Mouse (Mus musculus) midbrain, embryonic 15.5 days (tissue): ENCODE data around the gene A930009A15Rik. TPM values are rescaled to one million over a fixed set of nuclear protein-coding genes. Genes with fewer than 3 reads are reported as not detected.

Source experiments
- ATAC-seq: fragments of 200-750 bp; cut with Nextera tagmentation; replicated peaks from 2 replicates; pipeline ENCODE4 v1.8.0; 2017; ENCODE audit warnings: moderate TSS enrichment
- H3K27ac ChIP-seq: fragments of 300-500 bp; sonication (generic); 2 replicates; pipeline ENCODE4 v1.5.1; 2015; ENCODE audit warnings: mild to moderate bottlenecking, inconsistent platforms
- H3K27me3 ChIP-seq: fragments of 300-500 bp; sonication (generic); replicated peaks from 2 replicates; pipeline ENCODE4 v1.6.1; 2015; ENCODE audit warnings: inconsistent platforms
- H3K36me3 ChIP-seq: fragments of 300-500 bp; sonication (generic); replicated peaks from 2 replicates; pipeline ENCODE4 v1.6.1; 2015; ENCODE audit warnings: inconsistent platforms
- H3K4me1 ChIP-seq: fragments of 300-500 bp; sonication (generic); 2 replicates; pipeline ENCODE4 v1.6.1; 2015; ENCODE audit warnings: inconsistent platforms
- H3K4me2 ChIP-seq: fragments of 300-500 bp; sonication (generic); 2 replicates; pipeline ENCODE4 v1.6.1; 2015; ENCODE audit warnings: inconsistent platforms, mild to moderate bottlenecking, moderate library complexity
- H3K4me3 ChIP-seq: fragments of 300-500 bp; sonication (generic); 2 replicates; pipeline ENCODE4 v1.5.1; 2015; ENCODE audit warnings: mild to moderate bottlenecking, inconsistent platforms
- H3K9ac ChIP-seq: fragments of 300-500 bp; sonication (generic); 2 replicates; pipeline ENCODE4 v1.6.1; 2015; ENCODE audit warnings: mild to moderate bottlenecking, inconsistent platforms
- H3K9me3 ChIP-seq: fragments of 300-500 bp; sonication (generic); 2 replicates; pipeline ENCODE4 v1.6.1; 2016; ENCODE audit warnings: inconsistent platforms
- WGBS: fragments of 180-500 bp; shearing (Covaris S2); methylation state at CpG from one replicate; pipeline ENCODE4 v1.1.7; 2015; ENCODE audit warnings: mixed read lengths; 5-methylcytosine and 5-hydroxymethylcytosine counted together
- polyA plus RNA-seq: library from polyadenylated mRNA; unstranded; fragments of >200 nt; fragmentation: Nextera tagmentation; extraction: Ambion mirVana; gene quantifications from 2 replicates; pipeline ENCODE4 v1.2.1, GENCODE M21; 2015

The A930009A15Rik gene
- polyA plus RNA-seq, 1 experiment from 2014 or later, result 0.67 TPM

- no peaks in the 10 kb centered on the region for H3K4me1 ChIP-seq
- no peak for ATAC-seq
- no peaks in the 10 kb centered on the region for H3K36me3 ChIP-seq
- no peak overlapping the region for H3K4me3 ChIP-seq
- 10% methylated on average over 12 of the region's 12 CpGs for WGBS
- H3K9me3 ChIP-seq, result no peaks in the 10 kb centered on the region
- peak overlapping the region; percentile 22 for H3K4me2 ChIP-seq
- H3K9ac ChIP-seq, result no peak overlapping the region
- H3K27ac ChIP-seq, result no peak overlapping the region
- H3K27me3 ChIP-seq, result no peaks in the 10 kb centered on the region
Measured at GRCm38 (mm10) chr10:115556738-115557242, 13.0 kb upstream of the A930009A15Rik start.

GRCm38 (mm10) chr10:115561136-115561880, 8.5 kb upstream of the A930009A15Rik start:
- H3K27me3 ChIP-seq, result no peaks in the 10 kb centered on the region
- no peak overlapping the region for H3K4me3 ChIP-seq
- H3K36me3 ChIP-seq, result no peaks in the 10 kb centered on the region
- H3K4me2 ChIP-seq, result no peak overlapping the region
- no peak for ATAC-seq
- no peak overlapping the region for H3K9ac ChIP-seq
- WGBS, result 68% methylated on average over 12 of the region's 12 CpGs
- H3K4me1 ChIP-seq, result no peaks in the 10 kb centered on the region
- H3K9me3 ChIP-seq, result no peaks in the 10 kb centered on the region
- H3K27ac ChIP-seq, result no peak overlapping the region

GRCm38 (mm10) chr10:115562911-115563686, 6.7 kb upstream of the A930009A15Rik start:
- Histone ChIP-seq H3K36me3 (no peaks in the 10 kb centered on the region), H3K9me3 (no peaks in the 10 kb centered on the region), H3K4me1 (no peaks in the 10 kb centered on the region), H3K4me3 (no peak overlapping the region), H3K9ac (no peak overlapping the region), H3K27me3 (no peaks in the 10 kb centered on the region), H3K27ac (no peak overlapping the region), H3K4me2 (no peak overlapping the region)
- ATAC-seq, result no peak
- 89% methylated on average over 4 of the region's 4 CpGs for WGBS

GRCm38 (mm10) chr10:115563961-115564360, 5.8 kb upstream of the A930009A15Rik start:
- ATAC-seq, result no peak
- 79% methylated on average over 5 of the region's 5 CpGs for WGBS
- Histone ChIP-seq H3K9ac (no peak overlapping the region), H3K27me3 (no peaks in the 10 kb centered on the region), H3K4me1 (no peaks in the 10 kb centered on the region), H3K4me3 (no peak overlapping the region), H3K9me3 (no peaks in the 10 kb centered on the region), H3K36me3 (no peaks in the 10 kb centered on the region), H3K4me2 (no peak overlapping the region), H3K27ac (no peak overlapping the region)

- ATAC-seq, result no peak
- H3K9ac ChIP-seq, result no peak overlapping the region
- H3K9me3 ChIP-seq, result no peaks in the 10 kb centered on the region
- 42% methylated on average over 2 of the region's 2 CpGs for WGBS
- H3K36me3 ChIP-seq, result no peaks in the 10 kb centered on the region
- no peak overlapping the region for H3K27ac ChIP-seq
- no peaks in the 10 kb centered on the region for H3K27me3 ChIP-seq
- H3K4me1 ChIP-seq, result peaks cover 13% of the 10 kb centered on the region; the same call in 1 of the 2 replicates
- H3K4me3 ChIP-seq, result no peak overlapping the region
- H3K4me2 ChIP-seq, result no peak overlapping the region
Measured at GRCm38 (mm10) chr10:115570577-115570976, 791 bp downstream of the A930009A15Rik start.

- Histone ChIP-seq H3K36me3 (no peaks in the 10 kb centered on the region), H3K27me3 (no peaks in the 10 kb centered on the region), H3K4me2 (peak overlapping the region; percentile 13; the same call in 1 of the 2 replicates), H3K9ac (no peak overlapping the region), H3K27ac (peak overlapping the region; percentile 11; the same call in 1 of the 2 replicates), H3K4me1 (peaks cover 13% of the 10 kb centered on the region; the same call in 1 of the 2 replicates), H3K4me3 (no peak overlapping the region), H3K9me3 (no peaks in the 10 kb centered on the region)
- ATAC-seq, result peak; percentile 55
- 8% methylated on average over 6 of the region's 6 CpGs for WGBS
Measured at GRCm38 (mm10) chr10:115571317-115571716, 1.5 kb downstream of the A930009A15Rik start.

- peak overlapping the region; percentile 13; the same call in 1 of the 2 replicates for H3K4me2 ChIP-seq
- H3K27ac ChIP-seq, result peak overlapping the region; percentile 11; the same call in 1 of the 2 replicates
- H3K27me3 ChIP-seq, result no peaks in the 10 kb centered on the region
- ATAC-seq, result no peak
- no peak overlapping the region for H3K9ac ChIP-seq
- peaks cover 13% of the 10 kb centered on the region; the same call in 1 of the 2 replicates for H3K4me1 ChIP-seq
- WGBS, result 12% methylated on average over 3 of the region's 3 CpGs
- no peak overlapping the region for H3K4me3 ChIP-seq
- no peaks in the 10 kb centered on the region for H3K9me3 ChIP-seq
- H3K36me3 ChIP-seq, result no peaks in the 10 kb centered on the region
Measured at GRCm38 (mm10) chr10:115571734-115572440, 2.1 kb downstream of the A930009A15Rik start.

- H3K9me3 ChIP-seq, result no peaks in the 10 kb centered on the region
- ATAC-seq, result no peak
- peaks cover 15% of the 10 kb centered on the region for H3K27me3 ChIP-seq
- no peak overlapping the region for H3K4me3 ChIP-seq
- no peak overlapping the region for H3K27ac ChIP-seq
- WGBS, result 56% methylated on average over 7 of the region's 7 CpGs
- 0 out of 2 replicates have a peak, but pooled peaks cover 4% of the 10 kb centered on the region for H3K4me1 ChIP-seq
- no peak overlapping the region for H3K9ac ChIP-seq
- no peak overlapping the region for H3K4me2 ChIP-seq
- no peaks in the 10 kb centered on the region for H3K36me3 ChIP-seq
Measured at GRCm38 (mm10) chr10:115579076-115579475, 9.3 kb downstream of the A930009A15Rik start.

GRCm38 (mm10) chr10:115579494-115579893, 9.7 kb downstream of the A930009A15Rik start:
- H3K4me2 ChIP-seq, result no peak overlapping the region
- ATAC-seq, result no peak

GRCm38 (mm10) chr10:115581971-115582370, 12.2 kb downstream of the A930009A15Rik start:
- Histone ChIP-seq H3K4me1 (peaks cover 24% of the 10 kb centered on the region), H3K27me3 (peaks cover 28% of the 10 kb centered on the region), H3K9ac (no peak overlapping the region), H3K4me2 (no peak overlapping the region), H3K9me3 (no peaks in the 10 kb centered on the region), H3K27ac (no peak overlapping the region), H3K36me3 (no peaks in the 10 kb centered on the region), H3K4me3 (no peak overlapping the region)
- no peak for ATAC-seq
- 68% methylated on average over 9 of the region's 9 CpGs for WGBS

More at GRCm38 (mm10) chr10:115579494-115579893, 9.7 kb downstream of the A930009A15Rik start:
- no peak overlapping the region for H3K27ac ChIP-seq
- no peaks in the 10 kb centered on the region for H3K9me3 ChIP-seq
- H3K27me3 ChIP-seq, result peaks cover 19% of the 10 kb centered on the region
- no peak overlapping the region for H3K9ac ChIP-seq
- H3K4me3 ChIP-seq, result no peak overlapping the region
- WGBS, result 9% methylated on average over 7 of the region's 7 CpGs
- H3K4me1 ChIP-seq, result 0 out of 2 replicates have a peak, but pooled peaks cover 4% of the 10 kb centered on the region
- H3K36me3 ChIP-seq, result no peaks in the 10 kb centered on the region

- no peak overlapping the region for H3K27ac ChIP-seq
- no peaks in the 10 kb centered on the region for H3K36me3 ChIP-seq
- H3K4me2 ChIP-seq, result no peak overlapping the region
- H3K9ac ChIP-seq, result no peak overlapping the region
- no peak overlapping the region for H3K4me3 ChIP-seq
- ATAC-seq, result no peak
- peaks cover 28% of the 10 kb centered on the region for H3K27me3 ChIP-seq
- H3K9me3 ChIP-seq, result no peaks in the 10 kb centered on the region
- 89% methylated on average over 3 of the region's 3 CpGs for WGBS
- peaks cover 34% of the 10 kb centered on the region for H3K4me1 ChIP-seq
Measured at GRCm38 (mm10) chr10:115583071-115583470, 13.3 kb downstream of the A930009A15Rik start.

GRCm38 (mm10) chr10:115584656-115585055, 14.9 kb downstream of the A930009A15Rik start:
- 25% methylated on average over 12 of the region's 14 CpGs for WGBS
- Histone ChIP-seq H3K4me3 (no peak overlapping the region), H3K9me3 (no peaks in the 10 kb centered on the region), H3K36me3 (no peaks in the 10 kb centered on the region), H3K4me2 (no peak overlapping the region), H3K27ac (no peak overlapping the region), H3K27me3 (peaks cover 43% of the 10 kb centered on the region), H3K9ac (no peak overlapping the region), H3K4me1 (peaks cover 33% of the 10 kb centered on the region)
- no peak for ATAC-seq
